Mouse (Mus musculus): ENCODE results near the gene Zbtb5. TPM values are rescaled to one million over a fixed set of nuclear protein-coding genes. Genes with fewer than 3 reads are reported as not detected.
"Not testable (repeated sequence)": the region's sequence is repeated elsewhere in the genome, so short reads cannot be mapped to it uniquely, and the experiment has no call there.

Gene Zbtb5
- polyA plus RNA-seq, 1 experiment = 26.7 TPM

DNA sequence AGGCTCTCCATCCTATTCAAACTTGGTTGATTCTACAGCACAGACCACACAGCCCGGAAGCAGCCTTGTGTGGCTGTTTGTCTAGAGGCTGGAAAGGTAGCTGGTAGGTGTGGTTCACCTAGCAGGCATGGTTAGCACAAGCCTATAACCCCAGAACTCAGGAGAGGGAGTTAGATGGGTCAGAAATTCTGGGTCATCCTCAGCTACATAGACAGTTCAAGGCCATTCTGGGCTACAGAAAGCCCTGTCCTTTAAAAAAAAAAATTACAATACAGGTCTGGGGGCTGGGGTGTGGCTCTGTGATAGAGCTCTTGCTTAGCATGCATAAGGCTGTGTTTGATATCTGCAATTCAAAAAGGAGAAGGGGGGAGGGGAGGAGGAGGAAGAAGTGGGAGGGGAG, 63.9 kb downstream of the Zbtb5 start:
- H3K27ac ChIP-seq (ENCODE audit: control insufficient read depth, insufficient read depth, low read length) = no peak overlapping the region
- WGBS = 97% methylated on average over 1 of the region's 1 CpGs
- no peak for TF ChIP-seq POLR2A (IDR thresholded peaks at IDR 0.05; ENCODE audit: control insufficient read depth, extremely low read depth, insufficient read depth, low read length, poor library complexity)
- TF ChIP-seq CTCF (IDR thresholded peaks at IDR 0.05; ENCODE audit: borderline replicate concordance, control insufficient read depth, extremely low read depth, insufficient read depth, low read length, poor library complexity) = no peak
- no peaks in the 10 kb centered on the region for H3K27me3 ChIP-seq (ENCODE audit: control insufficient read depth, insufficient read depth, low read length)
- no peak for DNase-seq
- H3K4me1 ChIP-seq (replicated peaks; ENCODE audit: control insufficient read depth, insufficient read depth, low read length) = no peaks in the 10 kb centered on the region; the same call in 1 of the 2 replicates
- H3K36me3 ChIP-seq (ENCODE audit: control insufficient read depth, insufficient read depth, low read length) = no peaks in the 10 kb centered on the region
- H3K4me3 ChIP-seq (ENCODE audit: control insufficient read depth, insufficient read depth, low read length) = no peak overlapping the region

- Histone ChIP-seq H3K4me3 (ENCODE audit: control insufficient read depth, insufficient read depth, low read length) (no peak overlapping the region), H3K4me1 (replicated peaks; ENCODE audit: control insufficient read depth, insufficient read depth, low read length) (no peaks in the 10 kb centered on the region; the same call in none of the 2 replicates), H3K36me3 (ENCODE audit: control insufficient read depth, insufficient read depth, low read length) (no peaks in the 10 kb centered on the region), H3K27me3 (ENCODE audit: control insufficient read depth, insufficient read depth, low read length) (no peaks in the 10 kb centered on the region), H3K27ac (ENCODE audit: control insufficient read depth, insufficient read depth, low read length) (no peak overlapping the region)
- TF ChIP-seq POLR2A (IDR thresholded peaks at IDR 0.05; ENCODE audit: control insufficient read depth, extremely low read depth, insufficient read depth, low read length, poor library complexity) = no peak
- TF ChIP-seq CTCF (IDR thresholded peaks at IDR 0.05; ENCODE audit: borderline replicate concordance, control insufficient read depth, extremely low read depth, insufficient read depth, low read length, poor library complexity) = no peak
- no peak for DNase-seq
- 95% methylated on average over 5 of the region's 5 CpGs for WGBS
Observed at GRCm38 (mm10) chr4:44947464-44947863, 64.7 kb downstream of the Zbtb5 start.

DNA sequence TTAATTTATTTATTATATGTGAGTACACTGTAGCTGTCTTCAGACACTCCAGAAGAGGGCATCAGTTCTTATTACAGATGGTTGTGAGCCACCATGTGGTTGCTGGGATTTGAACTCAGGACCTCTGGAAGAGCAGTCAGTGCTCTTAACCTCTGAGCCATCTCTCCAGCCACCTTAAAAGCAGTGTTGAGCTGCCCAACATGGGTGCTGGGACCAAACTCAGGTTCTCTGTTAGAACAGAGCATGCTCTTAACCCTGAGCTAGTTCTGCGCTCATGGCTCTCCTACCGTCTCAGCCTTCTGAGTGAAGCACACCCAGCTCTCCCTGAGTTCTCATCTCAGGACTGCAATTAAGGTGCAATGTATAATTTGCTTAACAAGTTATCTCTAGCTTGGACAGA, 66.1 kb downstream of the Zbtb5 start:
- not testable (repeated sequence) for DNase-seq; H3K4me3 ChIP-seq (ENCODE audit: control insufficient read depth, insufficient read depth, low read length); H3K36me3 ChIP-seq (ENCODE audit: control insufficient read depth, insufficient read depth, low read length); H3K27ac ChIP-seq (ENCODE audit: control insufficient read depth, insufficient read depth, low read length); H3K27me3 ChIP-seq (ENCODE audit: control insufficient read depth, insufficient read depth, low read length); H3K4me1 ChIP-seq (replicated peaks; ENCODE audit: control insufficient read depth, insufficient read depth, low read length)
- 100% methylated on average over 2 of the region's 2 CpGs for WGBS

- Histone ChIP-seq H3K4me1 (replicated peaks; ENCODE audit: control insufficient read depth, insufficient read depth, low read length) (peaks cover 4% of the 10 kb centered on the region), H3K36me3 (ENCODE audit: control insufficient read depth, insufficient read depth, low read length) (no peaks in the 10 kb centered on the region), H3K4me3 (ENCODE audit: control insufficient read depth, insufficient read depth, low read length) (no peak overlapping the region), H3K27ac (ENCODE audit: control insufficient read depth, insufficient read depth, low read length) (no peak overlapping the region), H3K27me3 (ENCODE audit: control insufficient read depth, insufficient read depth, low read length) (no peaks in the 10 kb centered on the region)
- no peak for DNase-seq
- WGBS = 19% methylated on average over 10 of the region's 10 CpGs
- TF ChIP-seq CTCF (IDR thresholded peaks at IDR 0.05; ENCODE audit: borderline replicate concordance, control insufficient read depth, extremely low read depth, insufficient read depth, low read length, poor library complexity) (no peak), POLR2A (IDR thresholded peaks at IDR 0.05; ENCODE audit: control insufficient read depth, extremely low read depth, insufficient read depth, low read length, poor library complexity) (no peak)
Observed at GRCm38 (mm10) chr4:44944426-44945075, 67.7 kb downstream of the Zbtb5 start.

- Histone ChIP-seq H3K27me3 (ENCODE audit: control insufficient read depth, insufficient read depth, low read length) (no peaks in the 10 kb centered on the region), H3K27ac (ENCODE audit: control insufficient read depth, insufficient read depth, low read length) (no peak overlapping the region), H3K36me3 (ENCODE audit: control insufficient read depth, insufficient read depth, low read length) (no peaks in the 10 kb centered on the region), H3K4me1 (replicated peaks; ENCODE audit: control insufficient read depth, insufficient read depth, low read length) (peaks cover 4% of the 10 kb centered on the region), H3K4me3 (ENCODE audit: control insufficient read depth, insufficient read depth, low read length) (no peak overlapping the region)
- 92% methylated on average over 6 of the region's 6 CpGs for WGBS
- TF ChIP-seq POLR2A (IDR thresholded peaks at IDR 0.05; ENCODE audit: control insufficient read depth, extremely low read depth, insufficient read depth, low read length, poor library complexity) (no peak), CTCF (IDR thresholded peaks at IDR 0.05; ENCODE audit: borderline replicate concordance, control insufficient read depth, extremely low read depth, insufficient read depth, low read length, poor library complexity) (no peak)
- DNase-seq = no peak
Observed at GRCm38 (mm10) chr4:44943480-44943879, 68.7 kb downstream of the Zbtb5 start.

- peaks cover 4% of the 10 kb centered on the region for H3K4me1 ChIP-seq (replicated peaks; ENCODE audit: control insufficient read depth, insufficient read depth, low read length)
- no peak overlapping the region for H3K4me3 ChIP-seq (ENCODE audit: control insufficient read depth, insufficient read depth, low read length)
- no peaks in the 10 kb centered on the region for H3K27me3 ChIP-seq (ENCODE audit: control insufficient read depth, insufficient read depth, low read length)
- TF ChIP-seq POLR2A (IDR thresholded peaks at IDR 0.05; ENCODE audit: control insufficient read depth, extremely low read depth, insufficient read depth, low read length, poor library complexity) (no peak), CTCF (IDR thresholded peaks at IDR 0.05; ENCODE audit: borderline replicate concordance, control insufficient read depth, extremely low read depth, insufficient read depth, low read length, poor library complexity) (no peak)
- no peak for DNase-seq
- no peak overlapping the region for H3K27ac ChIP-seq (ENCODE audit: control insufficient read depth, insufficient read depth, low read length)
- H3K36me3 ChIP-seq (ENCODE audit: control insufficient read depth, insufficient read depth, low read length) = no peaks in the 10 kb centered on the region
- 4% methylated on average over 1 of the region's 1 CpGs for WGBS
Observed at GRCm38 (mm10) chr4:44942237-44942636, 70.0 kb downstream of the Zbtb5 start.

Other genes starting within 250 kb of the Zbtb5 start
- 33.3 and 35.9 TPM in 2 replicates for gene Grhpr, start 31.0 kb downstream of the Zbtb5 start, polyA plus RNA-seq (2012; rRNA removed)
- gene Polr1e, start 6.2 kb upstream of the Zbtb5 start, polyA plus RNA-seq (2012; rRNA removed) = 11.1 and 14.6 TPM in 2 replicates
- gene Fbxo10, start 72.2 kb upstream of the Zbtb5 start, polyA plus RNA-seq (2012; rRNA removed) = 16.3 and 19.2 TPM in 2 replicates
- 68.0 and 92.4 TPM in 2 replicates for gene Tomm5, start 95.7 kb upstream of the Zbtb5 start, polyA plus RNA-seq (2012; rRNA removed)
- 0.67 and 1.0 TPM in 2 replicates for gene Frmpd1, start 172.5 kb upstream of the Zbtb5 start, polyA plus RNA-seq (2012; rRNA removed)

Measured in thymus, adult 2 months (tissue).